Mouse (Mus musculus) myocyte (in vitro differentiated cells): ENCODE results near the gene Lmnb2.

Experiments used
- CEBPB ChIP-seq: IDR thresholded peaks from 2 replicates; pipeline ENCODE4 v1.6.1; 2011; ENCODE audit warnings: mild to moderate bottlenecking, moderate library complexity; ENCODE audit not compliant: poor library complexity, insufficient read depth, severe bottlenecking
- MYOD1 ChIP-seq, 3 experiments: IDR thresholded peaks; one replicate each; pipeline ENCODE4 v1.6.1; 2011; ENCODE audit warnings: control low read depth in 2 of 3, low read depth in 2 of 3, mild to moderate bottlenecking in 2 of 3, moderate library complexity in 1 of 3; ENCODE audit not compliant: insufficient read length in 2 of 3, control insufficient read depth in 1 of 3
- POLR2A ChIP-seq: IDR thresholded peaks from one replicate; pipeline ENCODE4 v1.6.1; 2011; ENCODE audit warnings: low read depth, mild to moderate bottlenecking, control low read depth, moderate library complexity; ENCODE audit not compliant: insufficient read length
- REST ChIP-seq: IDR thresholded peaks from one replicate; pipeline ENCODE4 v1.6.1; 2011; ENCODE audit warnings: mild to moderate bottlenecking, control low read depth, moderate library complexity; ENCODE audit not compliant: insufficient read depth, insufficient read length
- SRF ChIP-seq: IDR thresholded peaks from one replicate; pipeline ENCODE4 v1.6.1; 2011; ENCODE audit warnings: low read depth; ENCODE audit not compliant: control insufficient read depth, insufficient read length
- TCF12 ChIP-seq: IDR thresholded peaks from one replicate; pipeline ENCODE4 v1.6.1; 2011; ENCODE audit warnings: mild to moderate bottlenecking, control low read depth; ENCODE audit not compliant: poor library complexity, insufficient read depth, severe bottlenecking

DNA sequence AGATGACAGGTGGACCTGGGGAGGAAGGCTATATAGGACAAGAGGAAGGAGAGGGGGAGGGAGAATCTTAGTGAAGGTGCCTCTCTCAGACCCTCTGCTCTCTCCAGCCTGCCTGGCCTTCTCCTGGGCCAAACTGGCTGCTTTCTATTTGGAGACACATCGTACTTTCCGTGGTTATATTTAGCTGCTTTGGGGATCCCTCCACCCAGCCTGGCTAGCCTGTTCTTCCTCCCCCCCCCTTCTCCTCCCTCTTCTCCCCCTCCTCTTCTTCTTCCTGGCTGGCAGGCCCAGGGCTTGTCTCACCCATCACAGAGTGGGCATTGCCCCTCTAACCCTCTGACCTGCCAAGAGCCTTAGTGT lies 22.9 kb upstream of the Lmnb2 start:
- TF ChIP-seq MYOD1 (IDR thresholded peaks at IDR 0.05; ENCODE audit: control insufficient read depth in 1 of 3, insufficient read length in 2 of 3, low read depth in 2 of 3) = no peak
- no peak for TF ChIP-seq REST
- TF ChIP-seq CEBPB = no peak
- TF ChIP-seq TCF12 = no peak
- no peak for TF ChIP-seq POLR2A
- TF ChIP-seq SRF = no peak
